Mouse (Mus musculus): ENCODE data around the gene Lcn2.

Lcn2 gene

GRCm38 (mm10) chr2:32413936-32414335 lies 25.9 kb upstream of the Lcn2 start:
- no peak for DNase-seq (ENCODE audit: low spot score in 2 of 2)

GRCm38 (mm10) chr2:32412742-32413531 lies 24.9 kb upstream of the Lcn2 start:
- DNase-seq (ENCODE audit: low spot score in 2 of 2), result no peak

- no peak for DNase-seq (ENCODE audit: low spot score in 2 of 2)
Observed at GRCm38 (mm10) chr2:32411407-32411806, 23.4 kb upstream of the Lcn2 start.

GRCm38 (mm10) chr2:32408429-32409424 lies 20.7 kb upstream of the Lcn2 start:
- no peak for DNase-seq (ENCODE audit: low spot score in 2 of 2)

- no peak for DNase-seq (ENCODE audit: low spot score in 2 of 2)
Observed at GRCm38 (mm10) chr2:32407144-32407824, 19.2 kb upstream of the Lcn2 start.

GRCm38 (mm10) chr2:32404663-32405062 lies 16.6 kb upstream of the Lcn2 start:
- DNase-seq (ENCODE audit: low spot score in 2 of 2), result peak; percentile 94 to 97

- no peak for DNase-seq (ENCODE audit: low spot score in 2 of 2)
Observed at GRCm38 (mm10) chr2:32396695-32397094, 8.6 kb upstream of the Lcn2 start.

GRCm38 (mm10) chr2:32395946-32396621 lies 8.0 kb upstream of the Lcn2 start:
- DNase-seq (ENCODE audit: low spot score in 2 of 2), result peak; percentile 95 to 98

GRCm38 (mm10) chr2:32395484-32395945 lies 7.5 kb upstream of the Lcn2 start, which contains the start of gene Ptges2:
Gene Ptges2 (plus strand): TSS chr2:32395896.
- peak; percentile 89 to 92 for DNase-seq (ENCODE audit: low spot score in 2 of 2)

- peak in 1 of 2 experiments; percentile 63 for DNase-seq (ENCODE audit: low spot score in 2 of 2)
Observed at GRCm38 (mm10) chr2:32394973-32395372, 6.9 kb upstream of the Lcn2 start.

GRCm38 (mm10) chr2:32392063-32392462 lies 4.0 kb upstream of the Lcn2 start:
- DNase-seq (ENCODE audit: low spot score in 2 of 2), result no peak

- no peak for DNase-seq (ENCODE audit: low spot score in 2 of 2)
Observed at GRCm38 (mm10) chr2:32390871-32391270, 2.8 kb upstream of the Lcn2 start.

GRCm38 (mm10) chr2:32389157-32389556 lies 1.1 kb upstream of the Lcn2 start:
- no peak for DNase-seq (ENCODE audit: low spot score in 2 of 2)

GRCm38 (mm10) chr2:32382689-32383088 lies 5.4 kb downstream of the Lcn2 start:
- DNase-seq (ENCODE audit: low spot score in 2 of 2), result no peak

- DNase-seq (ENCODE audit: low spot score in 2 of 2), result peak; percentile 94
Observed at GRCm38 (mm10) chr2:32381775-32382223, 6.3 kb downstream of the Lcn2 start, which contains the start of gene 1110008P14Rik. Gene 1110008P14Rik (minus strand): TSS chr2:32381938.

- DNase-seq (ENCODE audit: low spot score in 2 of 2), result peak in 1 of 2 experiments; percentile 70
Observed at GRCm38 (mm10) chr2:32381141-32381774, 6.8 kb downstream of the Lcn2 start.

- DNase-seq (ENCODE audit: low spot score in 2 of 2), result no peak
Observed at GRCm38 (mm10) chr2:32380001-32380500, 8.0 kb downstream of the Lcn2 start.

GRCm38 (mm10) chr2:32376963-32377362 lies 11.1 kb downstream of the Lcn2 start:
- DNase-seq (ENCODE audit: low spot score in 2 of 2), result no peak

GRCm38 (mm10) chr2:32375317-32375940 lies 12.6 kb downstream of the Lcn2 start:
- DNase-seq (ENCODE audit: low spot score in 2 of 2), result no peak

GRCm38 (mm10) chr2:32374191-32374590 lies 13.9 kb downstream of the Lcn2 start:
- DNase-seq (ENCODE audit: low spot score in 2 of 2), result no peak
